ENCODE assay signal across 12 mouse cellular contexts in genomic region chr11:54775628-54776366, GRCm38 (mm10). TPM values are rescaled to one million over a fixed set of nuclear protein-coding genes. Genes with fewer than 3 reads are reported as not detected.
DNase-seq lines count a peak whose midpoint lies in the region; ATAC-seq and TF ChIP-seq lines count a peak whose summit lies in the region.
"Had no signal": no experiment of that assay in that cellular context is flagged by ENCODE, and none has a peak within 500 bp of the region (broad histone marks: within the 10 kb centered on the region; RNA-seq: fewer than 3 reads in every experiment).

No protein-coding gene starts in this region.

- no peak for TF ChIP-seq CTCF in olfactory bulb, adult 2 months (IDR thresholded peaks at IDR 0.05; ENCODE audit: insufficient read depth, low read depth, low read length)

- TF ChIP-seq POLR2A in olfactory bulb, adult 2 months (IDR thresholded peaks at IDR 0.05; ENCODE audit: insufficient read depth, low read depth, low read length) = no peak

- H3K9me3 ChIP-seq in heart, embryonic 12.5 days (replicated peaks) = no peaks in the 10 kb centered on the region
- H3K9me3 ChIP-seq in neural tube, embryonic 15.5 days (replicated peaks) = no peaks in the 10 kb centered on the region
- H3K9me3 ChIP-seq in intestine, embryonic 14.5 days (ENCODE audit: control insufficient read depth, low read length) = no peaks in the 10 kb centered on the region
- H3K9me3 ChIP-seq: limb, embryonic 12.5 days; neural tube, embryonic 13.5 days had no signal

- peak overlapping the region; percentile 64 for H3K27ac ChIP-seq in heart, embryonic 12.5 days (ENCODE audit: poor library complexity, severe bottlenecking)
- 0 out of 2 replicates have a peak overlapping the region, but pooled peaks have one; percentile 3 for H3K27ac ChIP-seq in neural tube, embryonic 15.5 days (replicated peaks)
- H3K27ac ChIP-seq in intestine, embryonic 14.5 days (ENCODE audit: low read depth) = peak overlapping the region; percentile 36; the same call in 1 of the 2 replicates
- peak overlapping the region; percentile 77 for H3K27ac ChIP-seq in olfactory bulb, adult 2 months (ENCODE audit: insufficient read depth, low read depth, low read length)
- H3K27ac ChIP-seq: neural tube, embryonic 13.5 days had no signal

- H3K36me3 ChIP-seq in heart, embryonic 12.5 days = no peaks in the 10 kb centered on the region
- no peaks in the 10 kb centered on the region for H3K36me3 ChIP-seq in neural tube, embryonic 15.5 days
- H3K36me3 ChIP-seq in intestine, embryonic 14.5 days (ENCODE audit: control insufficient read depth, insufficient read depth, low read length) = no peaks in the 10 kb centered on the region
- H3K36me3 ChIP-seq: limb, embryonic 12.5 days; neural tube, embryonic 13.5 days had no signal

- no peaks in the 10 kb centered on the region for H3K27me3 ChIP-seq in heart, embryonic 12.5 days (replicated peaks)
- no peaks in the 10 kb centered on the region for H3K27me3 ChIP-seq in neural tube, embryonic 15.5 days (replicated peaks)
- no peaks in the 10 kb centered on the region for H3K27me3 ChIP-seq in intestine, embryonic 14.5 days (replicated peaks; ENCODE audit: control insufficient read depth, insufficient read depth, low read length)
- H3K27me3 ChIP-seq: limb, embryonic 12.5 days; neural tube, embryonic 13.5 days had no signal

- peaks cover 55% of the 10 kb centered on the region for H3K4me1 ChIP-seq in heart, embryonic 12.5 days (replicated peaks)
- H3K4me1 ChIP-seq in neural tube, embryonic 15.5 days = peaks cover 35% of the 10 kb centered on the region
- peaks cover 26% of the 10 kb centered on the region for H3K4me1 ChIP-seq in intestine, embryonic 14.5 days (replicated peaks; ENCODE audit: control insufficient read depth, insufficient read depth, low read length)
- H3K4me1 ChIP-seq in olfactory bulb, adult 2 months (ENCODE audit: control insufficient read depth, insufficient read depth, low read length) = peaks cover 10% of the 10 kb centered on the region

- ATAC-seq in heart, embryonic 12.5 days (ENCODE audit: insufficient number of reproducible peaks, low FRiP score) = no peak
- no peak for ATAC-seq in neural tube, embryonic 15.5 days (ENCODE audit: low FRiP score)
- ATAC-seq in intestine, embryonic 14.5 days (replicated peaks; ENCODE audit: low FRiP score, low TSS enrichment, low read depth) = no peak

- no peak overlapping the region for H3K9ac ChIP-seq in heart, embryonic 12.5 days
- no peak overlapping the region for H3K9ac ChIP-seq in neural tube, embryonic 15.5 days (replicated peaks)
- H3K9ac ChIP-seq in intestine, embryonic 14.5 days (ENCODE audit: low read length) = no peak overlapping the region
- H3K9ac ChIP-seq: limb, embryonic 12.5 days; neural tube, embryonic 13.5 days had no signal

- H3K4me3 ChIP-seq in heart, embryonic 12.5 days = no peak overlapping the region
- H3K4me3 ChIP-seq in neural tube, embryonic 15.5 days (replicated peaks) = no peak overlapping the region
- H3K4me3 ChIP-seq in intestine, embryonic 14.5 days (ENCODE audit: low read depth, low read length) = no peak overlapping the region
- no peak overlapping the region for H3K4me3 ChIP-seq in olfactory bulb, adult 2 months (ENCODE audit: insufficient read depth, low read depth, low read length)
- H3K4me3 ChIP-seq: limb, embryonic 12.5 days; neural tube, embryonic 13.5 days had no signal

- peak overlapping the region; percentile 23; the same call in 1 of the 2 replicates for H3K4me2 ChIP-seq in heart, embryonic 12.5 days
- no peak overlapping the region for H3K4me2 ChIP-seq in neural tube, embryonic 15.5 days
- no peak overlapping the region for H3K4me2 ChIP-seq in intestine, embryonic 14.5 days (ENCODE audit: low read length)
- H3K4me2 ChIP-seq: limb, embryonic 12.5 days; neural tube, embryonic 13.5 days had no signal

- DNase-seq in heart, postnatal 4 days = no peak
- no peak for DNase-seq in neural tube, embryonic 10.5 days (ENCODE audit: extremely low spot score, low spot score)
- DNase-seq in intestine, embryonic 14.5 days (ENCODE audit: low spot score) = no peak
- no peak for DNase-seq in spleen, adult 18-20 months
- no peak for DNase-seq in yolk sac, embryonic 10.5 days (ENCODE audit: low spot score)
- DNase-seq: adrenal gland, adult 2 months; cerebellum, postnatal 36 days had no signal

- 40% methylated on average over 4 of the region's 4 CpGs for WGBS in heart, embryonic 12.5 days
- 78% methylated on average over 4 of the region's 4 CpGs for WGBS in neural tube, embryonic 15.5 days
- 51% methylated on average over 4 of the region's 4 CpGs for WGBS in intestine, embryonic 14.5 days
- 54% methylated on average over 4 of the region's 4 CpGs for WGBS in olfactory bulb, adult 2 months

RNA-seq across cellular contexts. Expression of gene Cdc42se2, which starts 11.7 kb away (rescaled TPM):
- polyA plus RNA-seq in heart, embryonic 12.5 days (2016; fragmentation: Nextera tagmentation; extraction: Ambion mirVana) = 68.7 and 68.9 TPM in 2 replicates
- total RNA-seq in heart, postnatal 4 days (2021) = 10 to 100 TPM; 44.3 to 47.1 TPM
- polyA plus RNA-seq in neural tube, embryonic 15.5 days (2015; fragmentation: Nextera tagmentation; extraction: Ambion mirVana) = 120 and 130 TPM in 2 replicates
- 81.5 and 94.9 TPM in 2 replicates for polyA plus RNA-seq in intestine, embryonic 14.5 days (2014; fragmentation: Nextera tagmentation; extraction: Ambion mirVana)
- 199 and 303 TPM in 2 replicates for polyA plus RNA-seq in olfactory bulb, adult 2 months (2012; ENCODE audit: insufficient read depth, insufficient read length, low replicate concordance, missing spikeins)

Comparison
In these comparisons a context has a peak if more than half of its experiments do, and no peak if none do; other contexts are left out.
1. H3K27ac ChIP-seq: peak in every context shown above with its lines; median percentile 77 in olfactory bulb, adult 2 months; 64 in heart, embryonic 12.5 days; 36 in intestine, embryonic 14.5 days; 3 in neural tube, embryonic 15.5 days.